Mouse (Mus musculus): ENCODE data around the gene Slc35a3. TPM values are rescaled to one million over a fixed set of nuclear protein-coding genes. Genes with fewer than 3 reads are reported as not detected.

Slc35a3 gene
- polyA plus RNA-seq, 1 experiment from 2014 or later, result 7.9 TPM

Other genes starting within 250 kb of the Slc35a3 start
- 120 and 126 TPM in 2 replicates for gene Rtca, start 204.6 kb downstream of the Slc35a3 start, polyA plus RNA-seq (2014; fragmentation: Nextera tagmentation; extraction: Ambion mirVana)
- gene Dbt, start 199.8 kb downstream of the Slc35a3 start, polyA plus RNA-seq (2014; fragmentation: Nextera tagmentation; extraction: Ambion mirVana), result 7.3 and 7.5 TPM in 2 replicates
- gene Lrrc39, start 149.9 kb downstream of the Slc35a3 start, polyA plus RNA-seq (2014; fragmentation: Nextera tagmentation; extraction: Ambion mirVana), result 0.34 and 0.49 TPM in 2 replicates
- 10.0 and 16.2 TPM in 2 replicates for gene Sass6, start 117.8 kb downstream of the Slc35a3 start, polyA plus RNA-seq (2014; fragmentation: Nextera tagmentation; extraction: Ambion mirVana)
- 22.9 and 26.1 TPM in 2 replicates for gene Trmt13, start 98.2 kb downstream of the Slc35a3 start, polyA plus RNA-seq (2014; fragmentation: Nextera tagmentation; extraction: Ambion mirVana)
- 61.4 and 75.5 TPM in 2 replicates for gene Mfsd14a, start 50.2 kb downstream of the Slc35a3 start, polyA plus RNA-seq (2014; fragmentation: Nextera tagmentation; extraction: Ambion mirVana)
- gene Gm43191, start 31.6 kb downstream of the Slc35a3 start, polyA plus RNA-seq (2014; fragmentation: Nextera tagmentation; extraction: Ambion mirVana), result not detected in 2 replicates
- gene Agl, start 95.3 kb upstream of the Slc35a3 start, polyA plus RNA-seq (2014; fragmentation: Nextera tagmentation; extraction: Ambion mirVana), result 12.3 and 17.4 TPM in 2 replicates
- 4.0 and 5.6 TPM in 2 replicates for gene Frrs1, start 146.6 kb upstream of the Slc35a3 start, polyA plus RNA-seq (2014; fragmentation: Nextera tagmentation; extraction: Ambion mirVana)